17 mouse cellular contexts compared by ENCODE assay signal in the genomic region with DNA sequence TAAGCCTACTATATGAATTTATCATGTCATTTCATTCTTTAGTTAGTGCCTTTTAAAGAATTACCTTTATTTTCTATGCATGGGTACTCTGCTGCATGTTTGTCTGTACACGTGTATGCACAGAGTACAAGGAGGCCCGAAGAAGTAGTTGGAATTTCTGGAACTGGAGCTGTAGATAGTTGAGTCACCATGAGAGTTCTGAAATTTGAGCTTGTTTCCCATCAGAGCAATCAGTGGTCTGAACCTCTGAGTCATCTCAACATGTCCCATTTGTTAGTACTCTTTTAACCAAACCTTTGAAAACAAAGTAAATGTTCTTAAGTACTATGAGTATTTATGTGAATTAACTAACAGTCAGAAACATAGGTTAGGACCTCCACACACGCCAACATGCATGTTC.
"Had no signal": no experiment of that assay in that cellular context is flagged by ENCODE, and none has a peak within 500 bp of the region (broad histone marks: within the 10 kb centered on the region; RNA-seq: fewer than 3 reads in every experiment).

No protein-coding gene starts in this region.

- DNase-seq: kidney, adult 9 months; kidney, postnatal 14 days; kidney, postnatal 4 days; liver, embryonic 13.5 days; lung, embryonic 14.5 days; lung, postnatal 36 days; midbrain, embryonic 14.5 days; right cerebral cortex, adult 18-20 months; right cerebral cortex, postnatal 25 days; thymus, adult 18-20 months; thymus, postnatal 36 days had no signal

- H3K4me1 ChIP-seq: liver, embryonic 13.5 days; neural tube, embryonic 12.5 days had no signal

- ATAC-seq: lung, postnatal 0 days had no signal

- H3K9me3 ChIP-seq: liver, embryonic 13.5 days; megakaryocyte, embryonic 14.5 days; neural tube, embryonic 12.5 days; neural tube, embryonic 15.5 days had no signal

- H3K9ac ChIP-seq: liver, embryonic 13.5 days; lung, embryonic 14.5 days; neural tube, embryonic 12.5 days; neural tube, embryonic 15.5 days had no signal

- H3K4me2 ChIP-seq: liver, embryonic 13.5 days; lung, embryonic 14.5 days; midbrain, embryonic 11.5 days; neural tube, embryonic 12.5 days; neural tube, embryonic 15.5 days had no signal

- H3K27ac ChIP-seq: left cerebral cortex, adult 2 months; liver, embryonic 13.5 days; neural tube, embryonic 12.5 days; neural tube, embryonic 15.5 days had no signal

- H3K27me3 ChIP-seq: liver, embryonic 13.5 days; megakaryocyte, embryonic 14.5 days; neural tube, embryonic 12.5 days; neural tube, embryonic 15.5 days had no signal

- H3K4me3 ChIP-seq: left cerebral cortex, adult 2 months; liver, embryonic 13.5 days; megakaryocyte, embryonic 14.5 days; neural tube, embryonic 12.5 days; neural tube, embryonic 15.5 days had no signal
